8 mouse cellular contexts compared by ENCODE assay signal in genomic region chr16:84620861-84621260, GRCm38 (mm10).
A peak's percentile ranks its signal among the peaks of the same experiment; 100 is the strongest.
DNase-seq lines count a peak whose midpoint lies in the region; ATAC-seq and TF ChIP-seq lines count a peak whose summit lies in the region.

No protein-coding gene starts in this region.

- H3K27ac ChIP-seq in heart, embryonic 14.5 days (replicated peaks in 1 of 2; ENCODE audit: control insufficient read depth in 1 of 2, insufficient read depth in 1 of 2, low read depth in 2 of 2, low read length in 2 of 2), result no peak overlapping the region
- no peak overlapping the region for H3K27ac ChIP-seq in brown adipose tissue, adult 24 weeks (replicated peaks; ENCODE audit: low read depth, low read length)
- H3K27ac ChIP-seq in macrophage, result peak overlapping the region; percentile 57
- no peak overlapping the region for H3K27ac ChIP-seq in hindbrain, embryonic 12.5 days

- no peaks in the 10 kb centered on the region for H3K4me1 ChIP-seq in heart, embryonic 14.5 days (ENCODE audit: control insufficient read depth in 2 of 2, insufficient read depth in 2 of 2, low read length in 2 of 2)
- no peaks in the 10 kb centered on the region for H3K4me1 ChIP-seq in lung, adult 2 months (ENCODE audit: control insufficient read depth, insufficient read depth, low read length)
- no peaks in the 10 kb centered on the region for H3K4me1 ChIP-seq in brown adipose tissue, adult 24 weeks (ENCODE audit: control insufficient read depth, insufficient read depth, insufficient read length, low read length)
- no peaks in the 10 kb centered on the region for H3K4me1 ChIP-seq in hindbrain, embryonic 12.5 days

- no peak for TF ChIP-seq CTCF in lung, adult 2 months (IDR thresholded peaks at IDR 0.05; ENCODE audit: insufficient read depth, low read length)

- no peak for DNase-seq in heart, adult 11 months
- DNase-seq in lung, adult 2 months, result no peak
- no peak for DNase-seq in lung, postnatal 25 days (ENCODE audit: low spot score)
- DNase-seq in adrenal gland, adult 2 months, result no peak

- no peaks in the 10 kb centered on the region for H3K79me2 ChIP-seq in macrophage (ENCODE audit: inconsistent target)

- no peak overlapping the region for H3K9ac ChIP-seq in heart, embryonic 14.5 days (ENCODE audit: low read length)
- no peak overlapping the region for H3K9ac ChIP-seq in hindbrain, embryonic 12.5 days

- peak overlapping the region; percentile 45 for H3K4me2 ChIP-seq in heart, embryonic 14.5 days (ENCODE audit: low read length)
- no peak overlapping the region for H3K4me2 ChIP-seq in hindbrain, embryonic 12.5 days (replicated peaks)

- H3K9me3 ChIP-seq in heart, embryonic 14.5 days (ENCODE audit: control insufficient read depth, low read length), result no peaks in the 10 kb centered on the region
- no peaks in the 10 kb centered on the region for H3K9me3 ChIP-seq in hindbrain, embryonic 12.5 days (replicated peaks)

- TF ChIP-seq POLR2A in lung, adult 2 months (IDR thresholded peaks at IDR 0.05; ENCODE audit: borderline replicate concordance, extremely low read depth, low read depth, low read length), result no peak

- WGBS in heart, embryonic 14.5 days, result no CpG with 5 or more reads among the region's 1 CpGs
- no CpG with 5 or more reads among the region's 1 CpGs for WGBS in lung, adult 2 months
- no CpG with 5 or more reads among the region's 1 CpGs for WGBS in macrophage (ENCODE audit: missing documents)
- no CpG with 5 or more reads among the region's 1 CpGs for WGBS in hindbrain, embryonic 12.5 days

- H3K36me3 ChIP-seq in heart, embryonic 14.5 days (ENCODE audit: control insufficient read depth, insufficient read depth, low read length), result no peaks in the 10 kb centered on the region
- H3K36me3 ChIP-seq in macrophage (ENCODE audit: inconsistent target), result no peaks in the 10 kb centered on the region
- H3K36me3 ChIP-seq in hindbrain, embryonic 12.5 days, result no peaks in the 10 kb centered on the region

- no peaks in the 10 kb centered on the region for H3K27me3 ChIP-seq in heart, embryonic 14.5 days (ENCODE audit: control insufficient read depth, insufficient read depth, low read length)
- no peaks in the 10 kb centered on the region for H3K27me3 ChIP-seq in hindbrain, embryonic 12.5 days

- peak overlapping the region in 1 of 2 experiments; percentile 19; a peak in 1 of 4 replicates for H3K4me3 ChIP-seq in heart, embryonic 14.5 days (ENCODE audit: control insufficient read depth in 1 of 2, insufficient read depth in 1 of 2, low read depth in 1 of 2, low read length in 2 of 2)
- peak overlapping the region; percentile 45 for H3K4me3 ChIP-seq in lung, adult 2 months (replicated peaks; ENCODE audit: extremely low read depth, low read depth, low read length)
- H3K4me3 ChIP-seq in brown adipose tissue, adult 24 weeks (ENCODE audit: insufficient read depth, low read depth, low read length), result peak overlapping the region; percentile 54
- H3K4me3 ChIP-seq in macrophage (ENCODE audit: inconsistent target), result peak overlapping the region; percentile 46
- no peak overlapping the region for H3K4me3 ChIP-seq in hindbrain, embryonic 12.5 days

- ATAC-seq in heart, embryonic 14.5 days (ENCODE audit: insufficient number of reproducible peaks, insufficient read depth, low FRiP score, low read depth), result no peak
- ATAC-seq in hindbrain, embryonic 12.5 days (ENCODE audit: low FRiP score), result no peak
